Mouse (Mus musculus): ENCODE measurements around the gene Hook2.

- TF ChIP-seq CTCF (IDR thresholded peaks at IDR 0.05; ENCODE audit: low read depth, low read length) (no peak; the same call in none of the 2 replicates), POLR2A (IDR thresholded peaks at IDR 0.05; ENCODE audit: borderline replicate concordance, low read depth, low read length) (0 out of 2 replicates have a peak, but pooled peaks have one; percentile 46)
Observed at GRCm38 (mm10) chr8:84990349-84990748, at the start of gene Hook2.
